Mouse (Mus musculus) skeletal muscle tissue, postnatal 0 days (tissue): ENCODE measurements around the gene Tpcn2. TPM values are rescaled to one million over a fixed set of nuclear protein-coding genes. Genes with fewer than 3 reads are reported as not detected.

Source experiments
- polyA plus RNA-seq: library from polyadenylated mRNA; unstranded; fragments of >200 nt; fragmentation: Nextera tagmentation; extraction: Ambion mirVana; gene quantifications from 2 replicates; pipeline ENCODE4 v1.2.1, GENCODE M21; 2015

Tpcn2 gene
- polyA plus RNA-seq: 3.8 and 3.9 TPM in 2 replicates

GRCm38 (mm10) chr7:145283487-145284187, at the start of gene Tpcn2:
Tpcn2 (minus strand) TSS chr7:145284011.

DNA sequence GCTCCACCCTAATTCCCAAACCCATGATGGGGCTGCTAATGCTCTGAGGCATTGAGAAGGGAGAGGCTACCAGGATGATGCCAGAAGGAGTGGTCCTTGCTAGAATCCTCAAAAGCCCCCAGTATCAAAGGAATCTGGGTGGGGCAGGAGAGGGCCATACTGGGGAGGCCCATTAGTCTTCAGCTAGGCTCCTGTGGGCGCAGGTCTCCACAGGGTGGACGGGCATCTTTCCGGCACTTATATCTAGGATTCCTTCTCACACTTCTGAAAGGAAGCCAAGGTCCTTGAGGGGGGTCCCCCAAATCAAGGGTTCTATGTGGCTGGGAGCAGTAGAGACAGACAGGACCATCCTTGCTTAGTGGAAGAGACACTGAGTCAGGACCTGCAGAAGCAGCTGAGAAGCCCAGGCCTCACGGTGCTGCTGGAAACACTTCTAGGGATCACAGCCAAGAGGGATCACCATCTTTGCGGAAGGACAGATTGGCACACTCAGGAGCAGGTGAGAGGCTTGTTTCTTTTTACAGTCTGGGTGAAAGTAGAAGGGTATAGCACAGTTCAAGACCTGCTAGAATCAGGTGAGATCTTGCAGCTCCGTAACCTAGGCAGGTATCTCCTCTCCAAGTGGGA, 31.1 kb upstream of the Tpcn2 start, which contains the start of gene Mrgprd:
Gene Mrgprd (plus strand): TSS at position 51 of the 627 bp plus-strand sequence.

DNA sequence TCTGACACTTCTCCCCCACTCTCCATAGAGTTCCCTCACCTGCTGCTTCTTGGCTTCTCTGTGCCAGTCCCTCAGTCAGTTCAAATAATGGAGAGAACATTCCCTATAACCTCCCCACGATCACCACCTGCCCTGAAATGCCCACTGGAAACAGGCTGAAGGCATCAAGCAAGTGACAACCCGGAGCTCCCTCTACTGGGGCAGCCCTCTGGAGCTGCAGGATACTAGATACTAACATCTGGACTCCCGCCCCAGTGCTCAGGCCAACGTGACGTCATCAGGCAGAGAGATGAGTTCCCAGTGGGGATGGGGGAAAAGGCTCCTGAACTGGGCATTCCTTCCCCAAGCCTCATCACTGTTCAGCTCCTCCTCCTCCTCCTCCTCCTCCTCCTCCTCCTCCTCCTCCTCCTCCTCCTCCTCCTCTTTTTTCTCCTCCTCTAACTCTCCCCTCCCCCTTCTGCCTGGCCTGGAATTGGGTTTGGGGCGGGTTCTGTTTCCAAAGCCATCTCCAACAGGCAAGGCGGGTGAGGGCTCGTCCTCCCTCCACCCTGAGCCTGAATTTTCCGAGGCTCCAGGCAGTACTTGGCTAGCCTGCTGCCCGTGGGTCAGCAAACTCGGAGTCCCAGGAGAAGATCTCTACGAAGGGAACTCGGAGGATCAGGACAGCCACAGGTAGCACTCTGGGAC, 16.7 kb upstream of the Tpcn2 start, which contains the start of gene Mrgprf:
Gene Mrgprf (plus strand): TSS at position 508 of the 687 bp plus-strand sequence.

GRCm38 (mm10) chr7:145208006-145208405, 75.8 kb downstream of the Tpcn2 start, which contains the start of gene 1810010D01Rik:
1810010D01Rik (minus strand) TSS chr7:145208119.

Other genes with a start within 250 kb of the Tpcn2 start
- gene 1810010D01Rik, start 75.9 kb downstream of the Tpcn2 start, polyA plus RNA-seq: 0.46 TPM in 1 of 2 replicates, not detected in the other
- 7.0 and 11.3 TPM in 2 replicates for gene Mrgprf, start 16.8 kb upstream of the Tpcn2 start, polyA plus RNA-seq
- 0.15 and 0.19 TPM in 2 replicates for gene Mrgprd, start 30.8 kb upstream of the Tpcn2 start, polyA plus RNA-seq